Mouse (Mus musculus): ENCODE measurements around the gene Tbc1d10c. TPM values are rescaled to one million over a fixed set of nuclear protein-coding genes. Genes with fewer than 3 reads are reported as not detected.

Tbc1d10c gene
- polyA plus RNA-seq, 1 experiment: 0.98 TPM

- peaks cover 11% of the 10 kb centered on the region for H3K4me1 ChIP-seq (ENCODE audit: control insufficient read depth, insufficient read depth, low read length)
- H3K27me3 ChIP-seq (ENCODE audit: control insufficient read depth, insufficient read depth, low read length): no peaks in the 10 kb centered on the region
- H3K27ac ChIP-seq (ENCODE audit: control insufficient read depth, insufficient read depth, low read depth, low read length): peak within 1 kb of the TSS; percentile 75
- TF ChIP-seq CTCF (IDR thresholded peaks at IDR 0.05; ENCODE audit: control insufficient read depth, insufficient read depth, insufficient replicate concordance, low read depth, low read length) (peak; percentile 62), POLR2A (IDR thresholded peaks at IDR 0.05; ENCODE audit: control insufficient read depth, low read depth, low read length) (peak; percentile 76)
- H3K4me3 ChIP-seq (ENCODE audit: control insufficient read depth, low read depth, low read length): peak within 1 kb of the TSS; percentile 91
- H3K36me3 ChIP-seq (ENCODE audit: control insufficient read depth, insufficient read depth, low read length): no peaks in the 10 kb centered on the region
These were observed 605 bp upstream of the Tbc1d10c start, which contains the start of gene Ppp1ca for GRCm38 (mm10) chr19:4191528-4192250. Gene Ppp1ca, plus strand, starts transcription at chr19:4192065.

GRCm38 (mm10) chr19:4189051-4189620 is 1.9 kb downstream of the Tbc1d10c start:
- TF ChIP-seq CTCF (IDR thresholded peaks at IDR 0.05; ENCODE audit: control insufficient read depth, insufficient read depth, insufficient replicate concordance, low read depth, low read length): no peak
- no peak for TF ChIP-seq POLR2A (IDR thresholded peaks at IDR 0.05; ENCODE audit: control insufficient read depth, low read depth, low read length)
- Histone ChIP-seq H3K36me3 (ENCODE audit: control insufficient read depth, insufficient read depth, low read length) (no peaks in the 10 kb centered on the region), H3K4me1 (ENCODE audit: control insufficient read depth, insufficient read depth, low read length) (peaks cover 13% of the 10 kb centered on the region), H3K27me3 (ENCODE audit: control insufficient read depth, insufficient read depth, low read length) (no peaks in the 10 kb centered on the region), H3K4me3 (ENCODE audit: control insufficient read depth, low read depth, low read length) (no peak overlapping the region), H3K27ac (ENCODE audit: control insufficient read depth, insufficient read depth, low read depth, low read length) (no peak overlapping the region)

- no peak overlapping the region for H3K4me3 ChIP-seq (ENCODE audit: control insufficient read depth, low read depth, low read length)
- H3K27ac ChIP-seq (ENCODE audit: control insufficient read depth, insufficient read depth, low read depth, low read length): no peak overlapping the region
- no peaks in the 10 kb centered on the region for H3K27me3 ChIP-seq (ENCODE audit: control insufficient read depth, insufficient read depth, low read length)
- TF ChIP-seq CTCF (IDR thresholded peaks at IDR 0.05; ENCODE audit: control insufficient read depth, insufficient read depth, insufficient replicate concordance, low read depth, low read length) (no peak), POLR2A (IDR thresholded peaks at IDR 0.05; ENCODE audit: control insufficient read depth, low read depth, low read length) (no peak)
- no peaks in the 10 kb centered on the region for H3K36me3 ChIP-seq (ENCODE audit: control insufficient read depth, insufficient read depth, low read length)
- peaks cover 7% of the 10 kb centered on the region for H3K4me1 ChIP-seq (ENCODE audit: control insufficient read depth, insufficient read depth, low read length)
These were observed 3.8 kb downstream of the Tbc1d10c start for GRCm38 (mm10) chr19:4187303-4187702.

- H3K4me3 ChIP-seq (ENCODE audit: control insufficient read depth, low read depth, low read length): no peak overlapping the region
- 0 out of 2 replicates have a peak overlapping the region, but pooled peaks have one; percentile 7 for H3K27ac ChIP-seq (ENCODE audit: control insufficient read depth, insufficient read depth, low read depth, low read length)
- H3K27me3 ChIP-seq (ENCODE audit: control insufficient read depth, insufficient read depth, low read length): no peaks in the 10 kb centered on the region
- TF ChIP-seq CTCF (IDR thresholded peaks at IDR 0.05; ENCODE audit: control insufficient read depth, insufficient read depth, insufficient replicate concordance, low read depth, low read length) (no peak), POLR2A (IDR thresholded peaks at IDR 0.05; ENCODE audit: control insufficient read depth, low read depth, low read length) (no peak)
- no peaks in the 10 kb centered on the region for H3K36me3 ChIP-seq (ENCODE audit: control insufficient read depth, insufficient read depth, low read length)
- H3K4me1 ChIP-seq (ENCODE audit: control insufficient read depth, insufficient read depth, low read length): 0 out of 2 replicates have a peak, but pooled peaks cover 2% of the 10 kb centered on the region
These were observed 5.8 kb downstream of the Tbc1d10c start for GRCm38 (mm10) chr19:4184976-4185975.

GRCm38 (mm10) chr19:4183689-4184088 is 7.4 kb downstream of the Tbc1d10c start:
- no peaks in the 10 kb centered on the region for H3K27me3 ChIP-seq (ENCODE audit: control insufficient read depth, insufficient read depth, low read length)
- 0 out of 2 replicates have a peak, but pooled peaks cover 2% of the 10 kb centered on the region for H3K4me1 ChIP-seq (ENCODE audit: control insufficient read depth, insufficient read depth, low read length)
- no peak for TF ChIP-seq CTCF (IDR thresholded peaks at IDR 0.05; ENCODE audit: control insufficient read depth, insufficient read depth, insufficient replicate concordance, low read depth, low read length)
- TF ChIP-seq POLR2A (IDR thresholded peaks at IDR 0.05; ENCODE audit: control insufficient read depth, low read depth, low read length): no peak
- no peak overlapping the region for H3K4me3 ChIP-seq (ENCODE audit: control insufficient read depth, low read depth, low read length)
- H3K36me3 ChIP-seq (ENCODE audit: control insufficient read depth, insufficient read depth, low read length): no peaks in the 10 kb centered on the region
- no peak overlapping the region for H3K27ac ChIP-seq (ENCODE audit: control insufficient read depth, insufficient read depth, low read depth, low read length)

GRCm38 (mm10) chr19:4181892-4182291 is 9.2 kb downstream of the Tbc1d10c start:
- Histone ChIP-seq H3K27me3 (ENCODE audit: control insufficient read depth, insufficient read depth, low read length) (no peaks in the 10 kb centered on the region), H3K36me3 (ENCODE audit: control insufficient read depth, insufficient read depth, low read length) (no peaks in the 10 kb centered on the region), H3K4me1 (ENCODE audit: control insufficient read depth, insufficient read depth, low read length) (0 out of 2 replicates have a peak, but pooled peaks cover 2% of the 10 kb centered on the region), H3K27ac (ENCODE audit: control insufficient read depth, insufficient read depth, low read depth, low read length) (no peak overlapping the region), H3K4me3 (ENCODE audit: control insufficient read depth, low read depth, low read length) (no peak overlapping the region)
- no peak for TF ChIP-seq CTCF (IDR thresholded peaks at IDR 0.05; ENCODE audit: control insufficient read depth, insufficient read depth, insufficient replicate concordance, low read depth, low read length)
- TF ChIP-seq POLR2A (IDR thresholded peaks at IDR 0.05; ENCODE audit: control insufficient read depth, low read depth, low read length): no peak
